Mouse (Mus musculus): ENCODE results near the gene Gja8.

DNA sequence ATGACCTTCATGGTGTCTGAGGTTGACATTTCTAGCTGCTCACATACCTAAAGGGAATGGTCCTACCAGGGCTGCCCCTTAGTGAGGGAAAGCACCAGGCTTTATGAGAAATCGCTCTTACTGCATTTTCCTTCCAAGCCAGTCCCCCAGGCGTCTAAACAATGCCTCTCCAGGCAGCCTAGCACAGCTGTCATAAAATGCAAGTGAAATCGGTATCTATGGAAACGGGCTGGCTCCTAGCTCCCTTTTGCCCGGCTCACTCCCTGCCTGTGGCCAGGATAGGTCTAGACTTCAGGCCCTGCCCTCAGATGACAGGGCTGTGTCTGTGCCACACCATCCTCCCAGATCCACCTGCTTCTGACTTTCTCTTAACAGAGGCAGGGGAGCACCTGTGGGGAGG lies 11.8 kb upstream of the Gja8 start:
- TF ChIP-seq EP300 (IDR thresholded peaks at IDR 0.05) (no peak), CTCF (IDR thresholded peaks at IDR 0.05) (no peak)
